Mouse (Mus musculus) liver, embryonic 14.5 days (tissue): ENCODE results near the gene Sf3a1. TPM values are rescaled to one million over a fixed set of nuclear protein-coding genes. Genes with fewer than 3 reads are reported as not detected.

Experiments used
- ATAC-seq: fragments of 200-750 bp; cut with Nextera tagmentation; 2 replicates; pipeline ENCODE4 v1.8.0; 2017; ENCODE audit warnings: moderate number of reproducible peaks, mild to moderate bottlenecking, moderate library complexity; ENCODE audit not compliant: insufficient read depth
- DNase-seq, 3 experiments: peaks; one replicate each; pipeline ENCODE4 v3.0.0-alpha.2; 2012 to 2013; ENCODE audit warnings: low read depth in 3 of 3, low spot score in 3 of 3
- H3K27ac ChIP-seq: fragments of 300-500 bp; sonication (generic); 2 replicates; pipeline ENCODE4 v1.5.1; 2014; ENCODE audit warnings: moderate library complexity, mild to moderate bottlenecking, control low read depth, inconsistent platforms
- H3K27me3 ChIP-seq: fragments of 300-500 bp; sonication (generic); 2 replicates; pipeline ENCODE4 v1.6.1; 2014; ENCODE audit warnings: mild to moderate bottlenecking, low read length, moderate library complexity; ENCODE audit not compliant: control insufficient read depth, insufficient read depth
- H3K36me3 ChIP-seq: fragments of 300-500 bp; sonication (generic); replicated peaks from 2 replicates; pipeline ENCODE4 v1.6.1; 2014; ENCODE audit warnings: low read depth; ENCODE audit not compliant: control insufficient read depth, insufficient read depth
- H3K4me1 ChIP-seq, 2 experiments: fragments of 200-500 bp in 1 of 2; fragments of 300-500 bp in 1 of 2; sonication (generic) in 1 of 2; replicated peaks; 2 replicates each; pipeline ENCODE4 v1.6.1; 2012 to 2014; ENCODE audit warnings: antibody characterized with exemption in 1 of 2, inconsistent platforms in 1 of 2, low read length in 1 of 2; ENCODE audit not compliant: control insufficient read depth in 2 of 2, insufficient read depth in 2 of 2
- H3K4me2 ChIP-seq: fragments of 300-500 bp; sonication (generic); 2 replicates; pipeline ENCODE4 v1.6.1; 2014; ENCODE audit warnings: low read depth, mild to moderate bottlenecking, control low read depth, moderate library complexity
- H3K4me3 ChIP-seq, 2 experiments: fragments of 200-500 bp in 1 of 2; fragments of 300-500 bp in 1 of 2; sonication (generic) in 1 of 2; 2 replicates each; pipeline ENCODE4 v1.5.1; 2012 to 2014; ENCODE audit warnings: low read depth in 2 of 2, low read length in 2 of 2, mild to moderate bottlenecking in 2 of 2, control low read depth in 1 of 2, inconsistent platforms in 1 of 2, moderate library complexity in 1 of 2; ENCODE audit not compliant: insufficient read depth in 1 of 2
- H3K9ac ChIP-seq: fragments of 300-500 bp; sonication (generic); replicated peaks from 2 replicates; pipeline ENCODE4 v1.6.1; 2014; ENCODE audit warnings: mild to moderate bottlenecking, control low read depth, moderate library complexity
- H3K9me3 ChIP-seq: fragments of 300-500 bp; sonication (generic); 2 replicates; pipeline ENCODE4 v1.6.1; 2016; ENCODE audit warnings: low read length, mixed read lengths; ENCODE audit not compliant: control insufficient read depth
- CTCF ChIP-seq: IDR thresholded peaks from 2 replicates; pipeline ENCODE4 v1.5.1; 2016; ENCODE audit warnings: antibody characterized with exemption, low read depth, control low read depth
- EP300 ChIP-seq: IDR thresholded peaks from 2 replicates; pipeline ENCODE4 v1.6.1; 2016; ENCODE audit warnings: antibody characterized with exemption, low read depth
- WGBS: fragments of 180-500 bp; shearing (Covaris S2); extraction: QIAGEN DNeasy Blood & Tissue Kit; methylation state at CpG from one replicate; pipeline ENCODE4 v1.1.7; 2014; ENCODE audit not compliant: insufficient replicate concordance; 5-methylcytosine and 5-hydroxymethylcytosine counted together
- polyA plus RNA-seq, 2 experiments: library from polyadenylated mRNA; depleted of rRNA in 1 of 2; stranded (reverse) in 1 of 2; unstranded in 1 of 2; fragments of >200 nt; fragmentation: Nextera tagmentation in 1 of 2; extraction: Ambion mirVana in 1 of 2; gene quantifications; 2 replicates each; pipeline versions ENCODE4 v1.2.1 to v1.2.3; 2012 to 2014

Sf3a1 gene
- polyA plus RNA-seq, 2 experiments, result 18.6 to 23.5 TPM

DNA sequence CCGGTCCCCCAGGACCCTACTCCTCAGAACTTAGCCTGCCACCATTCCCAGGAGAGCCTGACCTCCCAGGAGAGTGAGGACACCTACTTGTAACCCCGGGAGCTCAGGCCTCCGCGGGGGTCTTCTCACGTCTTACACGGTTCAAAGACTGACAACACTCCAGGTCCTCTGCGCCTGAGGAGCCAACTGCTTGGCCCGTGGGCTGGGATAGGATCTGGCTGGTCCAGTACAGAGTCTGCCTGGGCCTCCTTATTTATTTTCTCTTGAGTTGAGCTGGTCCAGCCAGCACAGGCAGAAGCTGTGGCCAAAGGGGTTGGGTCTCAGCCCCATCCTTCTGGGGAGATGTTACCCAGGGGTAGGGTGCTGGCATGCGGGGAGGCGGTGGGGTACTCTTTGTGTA, 54.9 kb downstream of the Sf3a1 start:
- ATAC-seq (no peak), DNase-seq (no peak)
- H3K9ac ChIP-seq, result no peak overlapping the region
- no peak overlapping the region for H3K4me3 ChIP-seq
- H3K36me3 ChIP-seq, result no peaks in the 10 kb centered on the region
- TF ChIP-seq CTCF (no peak), EP300 (no peak)
- peaks cover 7 to 11% of the 10 kb centered on the region in 2 experiments for H3K4me1 ChIP-seq
- WGBS, result 71% methylated on average over 10 of the region's 10 CpGs
- H3K4me2 ChIP-seq, result no peak overlapping the region
- H3K27ac ChIP-seq, result no peak overlapping the region
- no peaks in the 10 kb centered on the region for H3K9me3 ChIP-seq
- peaks cover 7% of the 10 kb centered on the region for H3K27me3 ChIP-seq

GRCm38 (mm10) chr11:4216248-4217000, 56.3 kb downstream of the Sf3a1 start:
- DNase-seq, result no peak

DNA sequence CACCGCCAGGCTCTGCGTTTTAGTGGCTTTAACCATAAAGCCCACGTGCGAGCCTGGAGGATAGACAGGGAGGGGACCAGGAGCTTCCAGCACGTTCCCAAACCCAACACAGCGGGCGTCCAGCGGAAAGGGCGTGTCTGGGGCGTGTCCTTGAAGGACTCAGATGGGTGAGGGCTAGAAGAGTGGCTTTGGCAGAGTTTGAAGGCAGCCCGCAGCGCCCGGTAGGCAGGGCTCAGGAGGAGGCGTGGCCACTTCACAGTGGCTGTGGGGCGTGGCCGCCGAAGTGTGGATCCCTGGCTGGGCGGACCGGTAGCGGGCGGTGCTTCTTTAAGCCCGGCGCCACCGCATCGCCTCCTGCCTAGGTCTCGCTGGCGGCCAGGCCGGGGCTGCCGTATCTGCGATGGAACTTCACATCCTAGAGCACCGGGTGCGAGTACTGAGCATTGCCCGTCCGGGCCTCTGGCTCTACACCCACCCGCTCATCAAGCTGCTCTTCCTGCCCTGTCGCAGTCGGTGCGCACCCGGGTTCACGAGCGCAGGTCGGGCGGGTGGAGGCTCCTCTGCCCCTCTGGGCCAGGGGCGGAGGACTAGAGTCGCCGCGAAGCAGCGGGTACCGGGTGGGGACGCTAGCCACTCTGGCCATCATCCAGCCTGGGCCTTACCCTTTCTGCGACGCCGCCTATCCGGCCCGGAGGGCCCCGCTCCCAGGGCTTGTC, 57.9 kb downstream of the Sf3a1 start, which contains the start of gene Castor1:
Castor1 (plus strand) TSS at position 312 of the 716 bp plus-strand sequence.
- peak; percentile 85 to 93 (median 87) for DNase-seq
- Histone ChIP-seq H3K9me3 (no peaks in the 10 kb centered on the region), H3K4me1 (peaks cover 11 to 17% of the 10 kb centered on the region in 2 experiments), H3K27me3 (peaks cover 7% of the 10 kb centered on the region), H3K36me3 (no peaks in the 10 kb centered on the region), H3K27ac (peak within 1 kb of the TSS; percentile 2), H3K4me2 (peak within 1 kb of the TSS; percentile 95), H3K9ac (peak within 1 kb of the TSS; percentile 58), H3K4me3 (peak within 1 kb of the TSS; percentile 54 to 60)
- 2% methylated on average over 56 of the region's 56 CpGs for WGBS
- TF ChIP-seq CTCF (peak; percentile 26), EP300 (no peak)
- peak; percentile 93 for ATAC-seq

More at GRCm38 (mm10) chr11:4216248-4217000, 56.3 kb downstream of the Sf3a1 start:
- H3K27me3 ChIP-seq, result peaks cover 7% of the 10 kb centered on the region
- no peak overlapping the region for H3K9ac ChIP-seq
- H3K27ac ChIP-seq, result no peak overlapping the region
- WGBS, result 73% methylated on average over 9 of the region's 9 CpGs
- peaks cover 7 to 14% of the 10 kb centered on the region in 2 experiments for H3K4me1 ChIP-seq
- no peaks in the 10 kb centered on the region for H3K36me3 ChIP-seq
- no peak for TF ChIP-seq CTCF
- H3K4me2 ChIP-seq, result no peak overlapping the region
- H3K9me3 ChIP-seq, result no peaks in the 10 kb centered on the region
- no peak for ATAC-seq
- no peak overlapping the region for H3K4me3 ChIP-seq

DNA sequence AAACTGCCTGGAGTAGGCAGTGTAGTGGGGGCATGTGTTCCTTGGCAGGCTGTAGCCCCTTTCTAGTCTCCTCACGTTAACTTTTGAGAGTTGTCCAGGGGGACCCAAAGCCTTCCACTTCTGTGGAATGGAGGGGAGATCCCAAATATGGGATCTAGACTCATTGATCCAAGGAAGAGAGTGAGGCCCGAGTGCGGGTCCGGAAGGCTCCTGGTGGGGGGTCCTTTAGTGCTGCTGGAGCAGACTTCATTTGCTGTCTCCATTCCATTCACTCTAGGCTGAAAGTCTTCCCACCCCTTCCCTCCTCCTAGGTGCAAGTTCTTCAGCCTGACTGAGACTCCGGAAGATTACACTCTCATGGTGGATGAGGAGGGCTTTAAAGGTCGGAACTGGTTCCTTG, 58.5 kb downstream of the Sf3a1 start:
- H3K27ac ChIP-seq, result no peak overlapping the region
- H3K4me1 ChIP-seq, result peaks cover 11 to 20% of the 10 kb centered on the region in 2 experiments
- peaks cover 7% of the 10 kb centered on the region for H3K27me3 ChIP-seq
- peak overlapping the region; percentile 58 for H3K9ac ChIP-seq
- H3K36me3 ChIP-seq, result no peaks in the 10 kb centered on the region
- TF ChIP-seq CTCF (no peak), EP300 (no peak)
- peak overlapping the region; percentile 95 for H3K4me2 ChIP-seq
- no peak for ATAC-seq
- H3K4me3 ChIP-seq, result peak overlapping the region; percentile 54 to 60
- 25% methylated on average over 6 of the region's 6 CpGs for WGBS
- DNase-seq, result no peak
- H3K9me3 ChIP-seq, result no peaks in the 10 kb centered on the region

- Histone ChIP-seq H3K27ac (no peak overlapping the region), H3K9me3 (no peaks in the 10 kb centered on the region), H3K36me3 (no peaks in the 10 kb centered on the region), H3K4me2 (no peak overlapping the region), H3K4me3 (no peak overlapping the region), H3K4me1 (peaks cover 11 to 25% of the 10 kb centered on the region in 2 experiments), H3K27me3 (peaks cover 7% of the 10 kb centered on the region), H3K9ac (no peak overlapping the region)
- 21% methylated on average over 2 of the region's 2 CpGs for WGBS
- no peak for TF ChIP-seq EP300
- peak; percentile 82 for TF ChIP-seq CTCF
- peak in 1 of 3 experiments; percentile 47 for DNase-seq
- no peak for ATAC-seq
Observed at GRCm38 (mm10) chr11:4219317-4219751, 59.2 kb downstream of the Sf3a1 start.
